Mouse (Mus musculus): Measurements from ENCODE around the gene Adamtsl4. TPM values are rescaled to one million over a fixed set of nuclear protein-coding genes. Genes with fewer than 3 reads are reported as not detected.
A peak's percentile ranks its signal among the peaks of the same experiment; 100 is the strongest.

Gene Adamtsl4
- polyA plus RNA-seq, 1 experiment from 2014 or later, result 1.3 TPM

DNA sequence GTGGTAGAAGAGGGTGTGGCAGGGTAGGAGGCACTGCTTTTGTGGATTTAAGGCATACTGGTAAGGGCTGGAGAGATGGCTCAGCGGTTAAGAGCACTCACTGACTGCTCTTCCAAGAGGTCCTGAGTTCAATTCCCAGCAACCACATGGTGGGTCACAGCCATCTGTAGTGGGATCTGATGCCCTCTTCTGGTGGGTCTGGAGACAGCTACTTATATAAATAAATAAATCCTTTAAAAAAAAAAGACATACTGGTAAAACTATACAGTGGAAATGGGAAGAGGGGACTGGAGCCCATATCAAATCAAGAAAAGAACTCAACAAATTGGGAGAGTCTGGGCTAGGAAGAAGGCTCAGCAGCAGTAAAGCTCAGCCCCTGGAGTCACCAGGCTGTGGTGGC is 48.0 kb downstream of the Adamtsl4 start:
- peaks cover 30% of the 10 kb centered on the region for H3K36me3 ChIP-seq
- no peak overlapping the region for H3K27ac ChIP-seq (replicated peaks)
- no peaks in the 10 kb centered on the region for H3K27me3 ChIP-seq (replicated peaks)
- no peak overlapping the region for H3K9ac ChIP-seq (replicated peaks)
- no peak for ATAC-seq (ENCODE audit: low FRiP score)
- H3K9me3 ChIP-seq (replicated peaks), result no peaks in the 10 kb centered on the region
- WGBS, result 89% methylated on average over 1 of the region's 1 CpGs
- no peaks in the 10 kb centered on the region for H3K4me1 ChIP-seq
- H3K4me2 ChIP-seq, result no peak overlapping the region
- H3K4me3 ChIP-seq (replicated peaks), result no peak overlapping the region

DNA sequence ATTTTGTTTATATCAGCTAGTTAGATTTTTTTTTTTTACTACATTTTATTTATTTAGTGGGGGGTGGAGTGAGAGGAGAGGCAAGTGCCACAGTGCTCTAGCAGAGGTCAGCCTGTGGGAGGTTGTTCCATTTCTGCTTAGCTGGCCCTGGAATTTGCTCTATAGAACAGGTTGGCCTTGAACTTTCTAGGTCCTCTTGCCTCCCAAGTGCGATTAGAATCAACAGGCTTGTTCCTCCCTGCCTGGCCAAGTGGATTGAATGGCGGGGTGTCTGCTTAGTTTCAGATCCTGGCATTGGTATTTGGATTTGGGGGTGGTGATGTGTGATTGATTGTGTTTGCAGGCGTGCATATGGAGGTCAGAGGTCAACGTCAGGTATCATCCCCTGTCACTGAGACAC is 51.6 kb downstream of the Adamtsl4 start:
- ATAC-seq (ENCODE audit: low FRiP score), result no peak
- H3K36me3 ChIP-seq, result peaks cover 61% of the 10 kb centered on the region
- H3K9ac ChIP-seq (replicated peaks), result no peak overlapping the region
- no peak overlapping the region for H3K4me2 ChIP-seq
- 87% methylated on average over 4 of the region's 4 CpGs for WGBS
- H3K27ac ChIP-seq (replicated peaks), result no peak overlapping the region
- H3K27me3 ChIP-seq (replicated peaks), result no peaks in the 10 kb centered on the region
- no peaks in the 10 kb centered on the region for H3K9me3 ChIP-seq (replicated peaks)
- H3K4me1 ChIP-seq, result no peaks in the 10 kb centered on the region
- H3K4me3 ChIP-seq (replicated peaks), result no peak overlapping the region

DNA sequence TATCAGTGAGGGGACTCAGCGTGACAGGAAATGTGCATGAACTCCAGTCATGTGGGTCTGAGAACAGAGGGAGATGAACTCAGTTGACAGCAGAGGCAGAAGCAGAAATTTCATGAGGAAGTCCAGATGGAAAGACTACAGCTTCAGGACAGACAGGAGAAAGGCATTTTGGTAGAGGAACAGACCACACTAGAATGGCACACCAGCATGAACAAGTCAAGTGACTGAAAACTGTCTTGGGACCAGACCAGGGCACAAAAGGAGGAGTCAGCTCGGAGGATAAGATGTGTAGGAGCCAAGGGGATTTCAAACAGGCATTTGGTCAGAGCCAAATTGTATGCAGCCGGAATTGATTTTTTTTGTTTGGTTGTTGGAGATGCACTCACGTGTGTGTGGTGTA is 52.1 kb downstream of the Adamtsl4 start:
- no peak for ATAC-seq (ENCODE audit: low FRiP score)
- 82% methylated on average over 4 of the region's 4 CpGs for WGBS
- Histone ChIP-seq H3K27ac (replicated peaks) (no peak overlapping the region), H3K36me3 (peaks cover 65% of the 10 kb centered on the region), H3K9me3 (replicated peaks) (no peaks in the 10 kb centered on the region), H3K9ac (replicated peaks) (no peak overlapping the region), H3K4me1 (no peaks in the 10 kb centered on the region), H3K4me3 (replicated peaks) (no peak overlapping the region), H3K27me3 (replicated peaks) (no peaks in the 10 kb centered on the region), H3K4me2 (no peak overlapping the region)

DNA sequence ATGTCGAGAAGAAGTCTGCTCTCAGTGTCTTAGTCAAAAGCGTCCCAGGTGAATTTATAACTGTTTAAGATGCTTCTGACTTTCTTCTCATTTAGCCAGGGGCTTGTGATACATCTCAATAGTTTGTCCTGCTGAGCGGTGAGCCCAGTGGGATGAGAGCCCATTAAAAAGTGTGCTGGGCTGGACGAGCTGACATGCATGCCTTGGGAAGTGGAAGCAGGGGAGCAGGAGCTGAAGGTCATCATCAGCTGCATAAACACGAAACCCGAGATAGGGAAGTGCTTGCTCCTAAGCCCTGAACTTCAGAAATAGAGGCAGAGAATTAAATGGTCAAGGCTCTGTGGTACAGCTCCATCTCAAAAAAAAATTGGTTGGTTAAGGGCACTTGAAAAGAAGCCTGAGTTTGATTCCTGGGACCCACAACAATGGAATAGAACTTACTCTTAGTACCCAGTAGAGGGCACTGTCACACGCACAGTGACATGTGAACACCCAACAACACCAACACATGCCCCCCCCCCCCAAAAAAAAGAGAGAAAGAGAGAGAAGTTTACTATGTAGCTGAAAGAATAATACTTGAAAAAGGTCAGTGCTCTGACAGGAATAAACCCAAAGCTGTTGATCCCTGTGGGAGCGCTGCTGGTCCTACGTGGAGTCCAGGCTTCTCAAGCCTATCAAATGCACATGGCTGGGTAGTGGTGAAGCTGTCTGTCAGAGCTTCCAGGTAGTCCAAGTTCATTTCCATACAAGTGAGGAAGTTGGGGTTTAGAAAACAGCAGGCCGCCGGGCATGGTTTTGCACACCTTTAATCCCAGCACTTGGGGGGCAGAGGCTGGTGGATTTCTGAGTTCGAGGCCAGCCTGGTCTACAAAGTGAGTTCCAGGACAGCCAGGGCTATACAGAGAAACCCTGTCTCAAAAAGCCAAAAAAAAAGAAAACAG is 54.8 kb downstream of the Adamtsl4 start:
- peaks cover 4% of the 10 kb centered on the region; the same call in 1 of the 2 replicates for H3K4me1 ChIP-seq
- H3K27ac ChIP-seq (replicated peaks), result no peak overlapping the region
- ATAC-seq (ENCODE audit: low FRiP score), result no peak
- H3K9ac ChIP-seq (replicated peaks), result no peak overlapping the region
- H3K9me3 ChIP-seq (replicated peaks), result no peaks in the 10 kb centered on the region
- no peak overlapping the region for H3K4me2 ChIP-seq
- no peak overlapping the region for H3K4me3 ChIP-seq (replicated peaks)
- no peaks in the 10 kb centered on the region for H3K27me3 ChIP-seq (replicated peaks)
- 82% methylated on average over 12 of the region's 12 CpGs for WGBS
- H3K36me3 ChIP-seq, result peaks cover 82% of the 10 kb centered on the region

DNA sequence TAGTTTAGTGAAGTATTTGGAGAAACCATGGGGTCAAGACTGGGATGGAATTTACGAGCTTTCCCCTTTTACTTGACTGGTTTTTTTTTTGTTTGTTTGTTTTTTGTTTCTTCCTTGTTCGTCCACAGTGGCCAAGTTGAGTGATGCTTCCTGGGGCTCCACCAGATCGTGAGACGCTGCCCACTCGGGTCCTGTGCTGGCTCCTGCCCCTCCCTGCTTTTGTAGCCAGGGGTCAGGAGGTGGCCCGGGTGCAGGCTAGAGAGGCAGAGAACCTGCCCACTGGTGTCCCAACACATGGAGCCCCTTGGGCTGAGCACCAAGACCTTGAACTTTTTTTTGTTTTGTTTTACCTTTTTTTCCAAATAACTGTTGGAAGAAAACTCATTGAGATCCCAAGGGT is 56.4 kb downstream of the Adamtsl4 start:
- peaks cover 20% of the 10 kb centered on the region for H3K4me1 ChIP-seq
- no peak overlapping the region for H3K9ac ChIP-seq (replicated peaks)
- H3K4me2 ChIP-seq, result no peak overlapping the region
- no peak for ATAC-seq (ENCODE audit: low FRiP score)
- WGBS, result 77% methylated on average over 6 of the region's 6 CpGs
- H3K27me3 ChIP-seq (replicated peaks), result no peaks in the 10 kb centered on the region
- no peak overlapping the region for H3K4me3 ChIP-seq (replicated peaks)
- peaks cover 83% of the 10 kb centered on the region for H3K36me3 ChIP-seq
- no peaks in the 10 kb centered on the region for H3K9me3 ChIP-seq (replicated peaks)
- H3K27ac ChIP-seq (replicated peaks), result no peak overlapping the region

DNA sequence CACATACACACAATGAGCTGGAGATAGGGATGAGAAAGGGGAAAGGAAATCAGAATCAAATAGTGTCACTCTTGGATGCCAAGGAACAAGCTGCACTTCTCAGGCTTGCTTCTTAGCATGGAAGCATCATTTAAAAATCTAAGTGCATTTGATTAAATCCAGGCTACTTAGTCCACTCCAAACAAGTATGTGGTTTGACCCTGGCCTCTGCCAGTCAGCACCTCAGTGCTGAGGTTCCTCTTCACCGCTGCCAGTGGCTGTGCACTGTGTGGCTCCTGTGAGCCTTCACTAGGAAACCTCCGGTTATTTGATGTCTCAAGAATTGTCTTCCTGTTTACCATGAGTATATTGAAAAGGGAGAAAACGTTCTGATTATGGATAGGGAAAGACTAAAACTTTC is 56.9 kb downstream of the Adamtsl4 start:
- Histone ChIP-seq H3K4me1 (peaks cover 25% of the 10 kb centered on the region), H3K27me3 (replicated peaks) (no peaks in the 10 kb centered on the region), H3K4me2 (no peak overlapping the region), H3K36me3 (peaks cover 83% of the 10 kb centered on the region), H3K4me3 (replicated peaks) (no peak overlapping the region), H3K9me3 (replicated peaks) (no peaks in the 10 kb centered on the region), H3K9ac (replicated peaks) (no peak overlapping the region), H3K27ac (replicated peaks) (no peak overlapping the region)
- ATAC-seq (ENCODE audit: low FRiP score), result no peak
- whole genome bisulfite sequencing, result 83% methylated on average over 3 of the region's 3 CpGs

DNA sequence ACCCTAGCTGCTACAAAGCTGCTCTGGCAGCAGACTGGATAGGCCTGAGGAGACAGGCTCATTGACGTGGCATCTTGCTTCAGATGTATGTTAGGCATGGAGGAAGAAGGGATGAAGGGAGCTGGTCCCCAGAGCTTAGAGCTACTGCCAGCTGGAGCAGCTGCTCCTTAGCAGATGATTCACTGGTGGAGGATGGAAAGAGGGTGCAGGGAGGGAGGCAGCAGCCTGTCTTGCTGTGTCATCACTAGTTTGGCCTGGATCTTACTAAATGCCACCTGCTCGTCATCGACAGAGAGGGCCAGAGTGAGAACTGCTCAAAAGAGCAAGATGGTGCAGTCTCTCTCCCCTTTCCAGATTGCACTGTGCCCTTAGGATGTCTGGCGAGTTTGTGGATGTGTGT is 58.0 kb downstream of the Adamtsl4 start:
- 79% methylated on average over 4 of the region's 4 CpGs for WGBS
- Histone ChIP-seq H3K36me3 (peaks cover 75% of the 10 kb centered on the region), H3K9me3 (replicated peaks) (no peaks in the 10 kb centered on the region), H3K27me3 (replicated peaks) (no peaks in the 10 kb centered on the region), H3K4me2 (no peak overlapping the region), H3K4me3 (replicated peaks) (no peak overlapping the region), H3K4me1 (peaks cover 28% of the 10 kb centered on the region), H3K9ac (replicated peaks) (no peak overlapping the region), H3K27ac (replicated peaks) (no peak overlapping the region)
- no peak for ATAC-seq (ENCODE audit: low FRiP score)

DNA sequence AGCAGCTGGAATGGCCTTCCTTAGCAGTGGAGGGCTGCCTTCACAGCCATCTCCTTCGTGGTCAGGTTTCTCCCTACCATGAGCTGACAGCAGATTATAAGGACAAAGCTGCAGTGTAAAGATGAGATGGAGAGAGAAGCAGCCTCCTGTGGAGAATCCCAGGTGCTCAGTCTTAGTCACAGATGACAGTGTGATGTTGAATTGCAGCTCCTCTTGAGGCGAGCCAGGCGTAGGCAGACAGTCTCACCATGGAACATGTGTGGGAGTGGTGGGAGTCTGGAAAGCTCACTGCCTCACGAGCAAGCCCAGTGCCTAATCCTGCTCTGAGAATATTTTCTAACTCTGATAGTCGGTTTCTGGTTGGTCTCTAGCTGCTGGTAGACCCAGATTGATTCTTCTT is 60.0 kb downstream of the Adamtsl4 start:
- no peaks in the 10 kb centered on the region for H3K9me3 ChIP-seq (replicated peaks)
- H3K4me2 ChIP-seq, result no peak overlapping the region
- peaks cover 59% of the 10 kb centered on the region for H3K36me3 ChIP-seq
- H3K4me3 ChIP-seq (replicated peaks), result no peak overlapping the region
- H3K27me3 ChIP-seq (replicated peaks), result no peaks in the 10 kb centered on the region
- 93% methylated on average over 5 of the region's 5 CpGs for WGBS
- no peak overlapping the region for H3K27ac ChIP-seq (replicated peaks)
- peaks cover 31% of the 10 kb centered on the region for H3K4me1 ChIP-seq
- no peak for ATAC-seq (ENCODE audit: low FRiP score)
- H3K9ac ChIP-seq (replicated peaks), result 0 out of 2 replicates have a peak overlapping the region, but pooled peaks have one; percentile 22

Small RNAs within 50 kb of the gene (microRNA-seq; reads per million reads assigned to microRNA genes)
- not detected for gene Mir7014

Other genes starting within 250 kb of the Adamtsl4 start
- gene Ctsk, start 188.7 kb downstream of the Adamtsl4 start, polyA plus RNA-seq (2015; fragmentation: Nextera tagmentation; extraction: Ambion mirVana), result 10.7 and 12.0 TPM in 2 replicates
- gene Ctss, start 161.1 kb downstream of the Adamtsl4 start, polyA plus RNA-seq (2015; fragmentation: Nextera tagmentation; extraction: Ambion mirVana), result 22.4 and 25.4 TPM in 2 replicates
- gene Hormad1, start 128.2 kb downstream of the Adamtsl4 start, polyA plus RNA-seq (2015; fragmentation: Nextera tagmentation; extraction: Ambion mirVana), result not detected in 2 replicates
- gene Golph3l, start 99.0 kb downstream of the Adamtsl4 start, polyA plus RNA-seq (2015; fragmentation: Nextera tagmentation; extraction: Ambion mirVana), result 24.8 and 28.1 TPM in 2 replicates
- 102 and 109 TPM in 2 replicates for gene Ensa, start 62.9 kb downstream of the Adamtsl4 start, polyA plus RNA-seq (2015; fragmentation: Nextera tagmentation; extraction: Ambion mirVana)
- gene Mcl1, start 29.1 kb downstream of the Adamtsl4 start, polyA plus RNA-seq (2015; fragmentation: Nextera tagmentation; extraction: Ambion mirVana), result 41.4 and 42.0 TPM in 2 replicates
- 11.6 and 11.8 TPM in 2 replicates for gene Ecm1, start 51.7 kb upstream of the Adamtsl4 start, polyA plus RNA-seq (2015; fragmentation: Nextera tagmentation; extraction: Ambion mirVana)
- gene Tars2, start 72.3 kb upstream of the Adamtsl4 start, polyA plus RNA-seq (2015; fragmentation: Nextera tagmentation; extraction: Ambion mirVana), result 49.4 and 52.7 TPM in 2 replicates
- 20.3 and 22.3 TPM in 2 replicates for gene Rprd2, start 130.9 kb upstream of the Adamtsl4 start, polyA plus RNA-seq (2015; fragmentation: Nextera tagmentation; extraction: Ambion mirVana)
- gene Prpf3, start 168.0 kb upstream of the Adamtsl4 start, polyA plus RNA-seq (2015; fragmentation: Nextera tagmentation; extraction: Ambion mirVana), result 32.2 and 36.3 TPM in 2 replicates
- 284 and 296 TPM in 2 replicates for gene Mrps21, start 183.6 kb upstream of the Adamtsl4 start, polyA plus RNA-seq (2015; fragmentation: Nextera tagmentation; extraction: Ambion mirVana)
- gene Ciart, start 194.3 kb upstream of the Adamtsl4 start, polyA plus RNA-seq (2015; fragmentation: Nextera tagmentation; extraction: Ambion mirVana), result 4.3 and 4.5 TPM in 2 replicates
- gene BC028528, start 204.1 kb upstream of the Adamtsl4 start, polyA plus RNA-seq (2015; fragmentation: Nextera tagmentation; extraction: Ambion mirVana), result 23.8 and 25.3 TPM in 2 replicates
- gene Aph1a, start 206.1 kb upstream of the Adamtsl4 start, polyA plus RNA-seq (2015; fragmentation: Nextera tagmentation; extraction: Ambion mirVana), result 31.0 and 39.5 TPM in 2 replicates
- 1.3 and 1.8 TPM in 2 replicates for gene Car14, start 216.8 kb upstream of the Adamtsl4 start, polyA plus RNA-seq (2015; fragmentation: Nextera tagmentation; extraction: Ambion mirVana)
- gene Anp32e, start 241.3 kb upstream of the Adamtsl4 start, polyA plus RNA-seq (2015; fragmentation: Nextera tagmentation; extraction: Ambion mirVana), result 99.6 and 157 TPM in 2 replicates